Mouse (Mus musculus): Measurements from ENCODE around the gene Ephx1.

Gene Ephx1

DNA sequence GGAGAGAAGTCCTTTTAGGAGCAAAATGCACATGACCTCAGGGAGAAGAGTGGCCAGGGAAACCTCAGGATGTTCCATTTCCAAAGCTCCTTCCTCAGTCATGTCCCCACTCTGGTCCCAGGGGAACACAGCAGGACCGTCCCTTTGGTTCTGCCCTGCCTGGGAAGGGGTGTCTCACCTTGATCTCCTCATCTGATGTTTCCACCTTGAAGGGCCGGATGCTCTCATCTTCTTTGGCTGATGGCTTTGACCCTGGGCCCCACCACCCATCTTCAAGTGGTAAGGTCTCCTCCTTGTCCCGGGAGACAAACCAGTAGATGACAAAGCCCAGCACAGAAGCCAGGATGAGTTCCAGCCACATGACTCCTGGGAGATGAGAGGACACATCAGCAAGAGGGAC, 19.1 kb downstream of the Ephx1 start:
- CTCF ChIA-PET = interaction anchor here (0.6 to 1.8 kb wide), 6 partner anchors 9 to 286 kb away, joined by 3 to 5 read pairs (median 4); no protein-coding TSS in a partner anchor
- POLR2A ChIA-PET = interaction anchor here in 3 of 4 experiments (1.2 to 3.9 kb wide), 5 partner anchors 9 to 22 kb away, joined by 4 to 14 read pairs (median 5); no protein-coding TSS in a partner anchor

DNA sequence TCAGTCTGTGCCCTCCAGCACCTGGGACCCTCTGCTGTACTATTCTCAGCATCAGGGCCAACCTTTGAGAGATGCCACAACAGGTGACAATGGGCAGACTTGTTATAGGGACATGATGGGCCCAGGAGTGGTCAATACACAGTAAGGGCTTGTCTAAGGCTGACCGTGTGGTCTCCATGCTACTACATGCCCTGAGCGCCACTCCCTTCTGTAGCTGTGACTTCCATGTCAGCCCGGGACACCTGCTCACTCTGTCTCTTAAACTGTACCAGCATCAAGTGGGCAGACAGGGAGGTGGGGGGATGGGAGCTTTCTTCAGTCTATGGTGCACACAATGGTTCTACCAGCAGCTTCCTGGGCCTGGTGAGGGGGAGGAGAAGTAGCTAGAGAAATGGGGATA, 19.5 kb downstream of the Ephx1 start:
- POLR2A ChIA-PET = interaction anchor here in 3 of 4 experiments (1.2 to 3.9 kb wide), 7 partner anchors 9 to 21 kb away, joined by 3 to 14 read pairs (median 5); no protein-coding TSS in a partner anchor
- CTCF ChIA-PET = interaction anchor here (0.6 to 1.8 kb wide), 7 partner anchors 9 to 286 kb away, joined by 3 to 5 read pairs (median 4); no protein-coding TSS in a partner anchor

DNA sequence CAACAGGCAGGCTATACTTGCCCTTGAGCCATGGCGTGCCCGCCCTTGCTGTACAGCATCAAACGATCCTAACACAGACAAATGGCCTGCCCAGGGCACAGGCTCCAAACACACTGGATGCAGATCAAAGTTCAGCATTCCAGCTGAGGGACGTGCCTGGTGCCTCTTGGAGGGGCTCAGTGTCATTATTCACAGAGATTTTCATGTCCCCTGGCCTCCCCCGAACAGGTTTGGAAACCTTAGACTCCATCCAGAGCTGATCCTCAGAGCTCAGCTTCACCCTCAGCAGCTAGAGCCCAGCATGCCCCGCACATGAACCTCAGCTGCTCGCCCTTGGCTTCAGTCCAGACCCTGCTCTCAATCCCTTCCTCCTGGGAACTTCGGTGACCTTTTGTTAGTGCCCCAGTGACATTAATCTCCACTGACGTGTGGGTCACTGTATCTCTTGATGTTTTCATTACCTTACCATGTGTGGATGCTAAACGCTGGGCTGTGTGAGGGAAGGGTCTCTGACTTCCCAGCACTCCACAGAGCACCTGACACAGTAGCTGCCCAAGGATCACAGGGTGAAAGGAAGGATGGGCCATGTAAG, 20.1 kb downstream of the Ephx1 start:
- ChIA-PET POLR2A (interaction anchor here in 3 of 4 experiments (0.8 to 3.9 kb wide), 7 partner anchors 8 to 103 kb away, joined by 3 to 14 read pairs (median 5); no protein-coding TSS in a partner anchor), CTCF (interaction anchor here (0.6 to 1.8 kb wide), 6 partner anchors 8 to 287 kb away, joined by 3 to 5 read pairs (median 4); no protein-coding TSS in a partner anchor)

GRCm38 (mm10) chr1:180992142-180992541, 28.6 kb downstream of the Ephx1 start:
- ChIA-PET POLR2A (interaction anchor here in 2 of 4 experiments (1.0 to 3.2 kb wide), 9 partner anchors 9 to 103 kb away, joined by 3 to 16 read pairs (median 5); no protein-coding TSS in a partner anchor), CTCF (interaction anchor here (0.6 to 6.3 kb wide), 25 partner anchors 8 to 624 kb away, joined by 3 to 44 read pairs (median 4); partner anchors contain the start of gene Pycr2 (in 1 of the 4))

- ChIA-PET CTCF (interaction anchor here in 3 of 4 experiments (0.5 to 6.3 kb wide), 7 partner anchors 11 to 256 kb away, joined by 3 to 44 read pairs (median 6); no protein-coding TSS in a partner anchor), POLR2A (interaction anchor here in 1 of 4 experiments (3.2 kb wide), 1 partner anchor 10 kb away, joined by 16 read pairs; no protein-coding TSS in a partner anchor)
Measured at GRCm38 (mm10) chr1:180990671-180991070, 30.0 kb downstream of the Ephx1 start.

DNA sequence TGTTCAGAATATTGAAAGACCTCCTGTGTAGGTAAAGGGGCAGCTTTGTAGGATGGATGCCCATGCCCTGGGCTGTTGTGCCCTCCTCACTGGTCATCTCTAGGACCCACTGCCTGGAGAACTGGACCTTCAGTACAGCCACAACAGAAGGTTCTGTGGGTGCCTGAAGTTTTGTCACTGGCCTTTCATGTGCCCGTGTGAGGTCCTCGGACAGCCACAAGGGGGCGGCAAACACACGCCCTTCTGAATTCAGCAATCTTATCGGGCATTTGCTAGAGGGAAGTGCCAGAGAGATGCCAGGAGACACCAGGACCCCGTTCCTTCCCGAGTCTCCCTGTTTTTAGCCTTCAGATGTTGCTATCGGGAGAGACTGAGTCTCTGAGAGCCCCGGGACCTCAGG, 32.9 kb downstream of the Ephx1 start:
- ChIA-PET CTCF (interaction anchor here (0.6 to 6.3 kb wide), 16 partner anchors 9 to 270 kb away, joined by 3 to 44 read pairs (median 4); no protein-coding TSS in a partner anchor), POLR2A (interaction anchor here in 2 of 4 experiments (0.8 to 1.4 kb wide), 4 partner anchors 8 to 84 kb away, joined by 3 read pairs; partner anchors contain the start of gene Pycr2 (in 1 of the 2))

- POLR2A ChIA-PET = interaction anchor here in 2 of 4 experiments (0.9 to 1.4 kb wide), 3 partner anchors 9 to 111 kb away, joined by 3 read pairs; no protein-coding TSS in a partner anchor
- CTCF ChIA-PET = interaction anchor here in 2 of 4 experiments (0.9 to 2.0 kb wide), 4 partner anchors 9 to 271 kb away, joined by 3 to 6 read pairs (median 3); no protein-coding TSS in a partner anchor
Measured at GRCm38 (mm10) chr1:180986701-180987100, 34.0 kb downstream of the Ephx1 start.

GRCm38 (mm10) chr1:180981298-180982046, 39.2 kb downstream of the Ephx1 start:
- CTCF ChIA-PET = interaction anchor here (0.6 to 2.5 kb wide), 14 partner anchors 14 to 1130 kb away, joined by 3 to 9 read pairs (median 4); partner anchors contain the start of genes Cnih4 (in 1 of the 4) and Nvl (in 1 of the 4)
- POLR2A ChIA-PET = interaction anchor here (0.5 to 6.1 kb wide), 44 partner anchors 10 to 1574 kb away, joined by 3 to 54 read pairs (median 4); partner anchors contain the start of genes Sde2 (in 2 of the 4), Lefty1 (in 1 of the 4), Lefty2 (in 1 of the 4) and Pycr2 (in 1 of the 4)

DNA sequence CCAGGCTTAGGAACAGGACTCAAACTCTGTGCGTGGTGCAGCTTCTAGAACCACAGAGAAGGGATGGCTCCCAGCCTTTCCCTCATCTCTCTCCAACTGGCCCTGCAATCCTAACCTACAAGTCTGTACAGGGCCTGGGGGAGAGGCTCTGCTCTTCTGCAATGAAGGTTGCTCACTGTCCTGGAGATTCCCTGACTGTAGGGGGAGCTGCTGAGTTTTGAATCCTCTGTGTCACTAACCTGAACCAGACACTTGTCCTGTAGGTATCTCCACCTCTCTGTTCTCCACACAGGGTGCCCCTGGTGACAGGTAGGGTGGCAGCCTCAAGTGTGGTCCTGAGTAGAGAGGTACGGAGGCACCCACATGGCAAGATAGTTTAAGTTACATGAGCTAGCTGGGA, 40.2 kb downstream of the Ephx1 start:
- CTCF ChIA-PET = interaction anchor here (0.6 to 2.7 kb wide), 20 partner anchors 10 to 187 kb away, joined by 3 to 11 read pairs (median 3); no protein-coding TSS in a partner anchor
- POLR2A ChIA-PET = interaction anchor here in 3 of 4 experiments (0.5 to 6.1 kb wide), 58 partner anchors 11 to 1118 kb away, joined by 3 to 54 read pairs (median 5); partner anchors contain the start of genes Sde2 (in 3 of the 3), Lefty1 (in 2 of the 3), Pycr2 (in 2 of the 3) and Cnih4 (in 1 of the 3)

DNA sequence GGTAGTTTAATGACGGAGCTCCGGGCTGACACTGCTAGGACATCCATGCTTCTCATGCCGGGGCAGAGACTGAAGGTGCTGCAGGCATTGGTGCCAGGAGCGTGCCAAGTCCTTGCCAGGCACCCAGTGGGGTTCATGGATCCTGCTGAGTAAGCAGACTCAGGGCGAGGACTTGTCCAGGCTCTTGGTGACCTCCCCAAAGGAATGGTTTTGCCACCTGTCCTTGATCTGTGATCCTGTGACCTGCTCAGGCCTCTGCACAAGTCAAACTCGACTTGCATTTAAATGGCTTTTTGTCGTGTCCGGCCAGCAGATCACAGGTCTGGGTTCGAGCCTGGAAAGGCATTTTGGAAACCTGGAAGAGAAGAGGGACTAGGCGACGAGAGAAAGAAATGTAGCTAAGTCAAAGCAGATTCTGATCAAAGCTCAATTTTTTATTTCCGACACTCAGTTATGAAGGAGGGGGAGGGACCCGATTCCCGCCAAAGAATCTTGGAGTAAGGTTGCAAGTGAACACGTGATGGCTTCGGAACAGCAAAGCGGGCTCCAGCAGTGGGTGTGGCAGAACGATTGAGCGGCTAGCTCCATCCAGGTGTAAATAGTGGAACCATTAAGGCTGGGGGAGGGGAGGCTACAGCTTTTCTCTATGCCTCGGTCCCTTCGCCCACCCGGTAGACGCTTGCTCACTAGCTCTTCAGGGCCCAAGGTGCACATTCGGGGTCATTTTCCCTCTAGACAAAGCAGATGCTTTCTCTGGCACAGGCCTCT, 41.0 kb downstream of the Ephx1 start:
- ChIA-PET POLR2A (interaction anchor here (0.6 to 6.1 kb wide), 60 partner anchors 8 to 863 kb away, joined by 3 to 54 read pairs (median 4); partner anchors contain the start of genes Sde2 (in 3 of the 4), Lefty1 (in 2 of the 4), Pycr2 (in 2 of the 4) and Tmem63a (in 2 of the 4)), CTCF (interaction anchor here (0.6 to 2.7 kb wide), 26 partner anchors 8 to 184 kb away, joined by 3 to 11 read pairs (median 3); no protein-coding TSS in a partner anchor)

DNA sequence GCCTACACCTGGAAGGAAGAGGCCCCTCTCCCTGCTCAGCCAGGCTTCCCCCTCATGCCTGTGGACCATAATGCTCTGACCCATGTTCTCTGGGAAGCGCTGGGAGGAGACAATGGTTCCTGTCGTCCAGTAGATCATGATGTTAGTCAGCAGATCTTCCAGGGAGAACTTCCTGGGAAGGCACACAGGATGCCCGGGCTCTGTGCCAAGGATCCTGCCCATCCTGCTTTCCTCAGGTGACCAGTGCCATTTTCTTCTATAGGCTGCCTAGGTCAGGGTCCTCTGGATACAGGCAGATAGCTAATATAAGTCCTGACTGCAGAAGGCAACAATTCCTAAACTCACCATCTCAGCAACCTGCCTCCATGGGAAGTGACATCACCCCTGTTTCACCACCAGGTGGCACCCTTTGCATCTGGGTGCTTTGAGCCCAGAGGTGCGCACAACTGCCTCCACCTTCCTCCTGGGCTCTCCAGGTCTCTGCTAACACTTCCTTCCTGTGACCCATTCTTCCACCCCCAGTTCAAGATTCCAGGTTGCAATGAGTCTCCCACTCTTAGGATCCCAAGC, 44.5 kb downstream of the Ephx1 start:
- ChIA-PET CTCF (interaction anchor here in 3 of 4 experiments (0.6 to 4.9 kb wide), 11 partner anchors 20 to 488 kb away, joined by 3 to 29 read pairs (median 4); no protein-coding TSS in a partner anchor), POLR2A (interaction anchor here in 3 of 4 experiments (0.5 to 3.6 kb wide), 9 partner anchors 22 to 272 kb away, joined by 3 to 14 read pairs (median 4); partner anchors contain the start of genes Lefty1 (in 1 of the 3) and Tmem63a (in 1 of the 3))

DNA sequence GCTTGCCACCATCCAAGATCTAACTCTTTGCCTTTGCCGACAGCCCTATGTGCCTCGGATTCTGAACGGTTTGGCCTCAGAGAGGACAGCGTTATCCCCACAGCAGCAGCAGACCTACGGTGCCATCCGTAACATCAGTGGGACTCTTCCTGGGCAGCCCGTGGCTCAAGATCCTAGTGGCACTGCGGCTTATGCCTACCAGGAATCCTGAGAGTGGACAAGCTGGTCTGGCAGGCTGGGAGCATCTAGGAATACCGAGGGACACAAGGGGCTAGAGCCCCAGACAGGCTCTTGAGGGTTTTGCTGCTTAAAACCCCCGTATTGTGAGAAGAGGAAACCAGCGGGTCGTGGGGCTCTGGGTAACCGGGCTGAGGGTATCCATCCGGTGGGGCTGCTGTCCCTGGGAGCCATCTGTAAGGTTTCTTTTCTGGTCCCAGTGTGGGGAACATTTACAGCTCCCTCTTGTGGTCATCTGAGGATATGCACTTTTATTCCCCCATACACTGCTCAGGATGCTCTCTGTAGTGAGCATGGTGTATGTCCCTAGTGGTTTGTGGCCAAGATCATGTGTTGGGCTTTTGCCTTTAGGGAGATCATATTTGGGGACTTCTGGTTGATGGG, 46.5 kb downstream of the Ephx1 start:
- ChIA-PET POLR2A (interaction anchor here in 3 of 4 experiments (0.6 to 4.1 kb wide), 34 partner anchors 9 to 199 kb away, joined by 3 to 25 read pairs (median 4); partner anchors contain the start of genes Pycr2 (in 2 of the 3), Tmem63a (in 2 of the 3) and Lefty1 (in 1 of the 3)), CTCF (interaction anchor here (0.5 to 4.9 kb wide), 79 partner anchors 8 to 260 kb away, joined by 3 to 29 read pairs (median 4); partner anchors contain the start of genes Pycr2 (in 3 of the 4) and Tmem63a (in 1 of the 4))

- CTCF ChIA-PET = interaction anchor here (0.7 to 4.9 kb wide), 13 partner anchors 8 to 109 kb away, joined by 3 to 29 read pairs (median 6); partner anchors contain the start of gene Pycr2 (in 2 of the 4)
- POLR2A ChIA-PET = interaction anchor here (0.6 to 4.1 kb wide), 26 partner anchors 8 to 98 kb away, joined by 3 to 25 read pairs (median 4); partner anchors contain the start of genes Lefty1 (in 1 of the 4), Lefty2 (in 1 of the 4) and Tmem63a (in 1 of the 4)
Measured at GRCm38 (mm10) chr1:180972941-180973340, 47.8 kb downstream of the Ephx1 start.

GRCm38 (mm10) chr1:180967261-180967660, 53.4 kb downstream of the Ephx1 start:
- ChIA-PET POLR2A (interaction anchor here (0.5 to 9.5 kb wide), 29 partner anchors 9 to 144 kb away, joined by 3 to 49 read pairs (median 6); partner anchors contain the start of genes Sde2 (in 2 of the 4), Lefty1 (in 1 of the 4), Pycr2 (in 1 of the 4) and Tmem63a (in 1 of the 4)), CTCF (interaction anchor here in 1 of 4 experiments (0.6 to 1.6 kb wide), 3 partner anchors 14 to 59 kb away, joined by 3 to 6 read pairs (median 5); no protein-coding TSS in a partner anchor)

DNA sequence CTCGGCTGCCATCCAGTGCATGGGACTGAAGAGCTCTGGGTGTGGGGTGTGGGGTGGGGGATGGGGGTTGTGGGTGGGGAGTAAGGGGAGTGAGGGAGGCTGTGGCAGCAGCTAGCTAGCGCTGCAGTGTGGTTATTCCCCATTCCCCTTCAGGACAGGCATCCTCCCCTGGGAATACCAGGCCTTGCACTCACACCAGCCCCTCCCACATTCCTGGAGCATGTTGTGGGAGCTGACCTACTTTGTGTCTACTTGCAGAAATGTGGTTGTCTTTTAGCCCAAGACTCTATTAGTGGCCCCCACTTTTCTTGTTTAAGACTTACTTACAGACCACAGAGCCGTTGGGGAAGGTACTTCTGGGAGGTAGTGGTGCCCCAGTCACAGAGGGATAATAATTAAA, 54.2 kb downstream of the Ephx1 start:
- ChIA-PET POLR2A (interaction anchor here in 2 of 4 experiments (0.7 to 9.5 kb wide), 30 partner anchors 8 to 117 kb away, joined by 3 to 49 read pairs (median 6); partner anchors contain the start of genes Sde2 (in 2 of the 2), Tmem63a (in 2 of the 2), Lefty1 (in 1 of the 2) and Pycr2 (in 1 of the 2)), CTCF (interaction anchor here (0.5 to 1.6 kb wide), 9 partner anchors 8 to 464 kb away, joined by 3 to 9 read pairs (median 4); no protein-coding TSS in a partner anchor)
